Mouse (Mus musculus): ENCODE measurements around the gene Selenot. TPM values are rescaled to one million over a fixed set of nuclear protein-coding genes. Genes with fewer than 3 reads are reported as not detected.

Gene Selenot
- polyA plus RNA-seq, 1 experiment from 2014 or later: 14.8 TPM

Other genes with a start within 250 kb of the Selenot start
- 5.0 and 6.0 TPM in 2 replicates for gene Tsc22d2, start 161.9 kb upstream of the Selenot start, polyA plus RNA-seq (2015; fragmentation: Nextera tagmentation; extraction: Ambion mirVana)
- gene Eif2a, start 50.8 kb upstream of the Selenot start, polyA plus RNA-seq (2015; fragmentation: Nextera tagmentation; extraction: Ambion mirVana): 35.5 and 45.3 TPM in 2 replicates
- gene Serp1, start 50.7 kb upstream of the Selenot start, polyA plus RNA-seq (2015; fragmentation: Nextera tagmentation; extraction: Ambion mirVana): 101 and 125 TPM in 2 replicates
- not detected in 2 replicates for gene Erich6, start 60.6 kb downstream of the Selenot start, polyA plus RNA-seq (2015; fragmentation: Nextera tagmentation; extraction: Ambion mirVana)
- gene Siah2, start 115.8 kb downstream of the Selenot start, polyA plus RNA-seq (2015; fragmentation: Nextera tagmentation; extraction: Ambion mirVana): 2.4 and 2.5 TPM in 2 replicates
- gene Mindy4b-ps, start 245.7 kb downstream of the Selenot start, polyA plus RNA-seq (2015; fragmentation: Nextera tagmentation; extraction: Ambion mirVana): not detected in 2 replicates